Mouse (Mus musculus) MEL (cell line): ENCODE data around the gene Hdac4. TPM values are rescaled to one million over a fixed set of nuclear protein-coding genes. Genes with fewer than 3 reads are reported as not detected.

Experiments used
- DNase-seq: peaks from one replicate; pipeline ENCODE4 v3.0.0; 2011; ENCODE audit warnings: low read depth, low spot score
- H3K27ac ChIP-seq: 2 replicates; pipeline ENCODE4 v1.5.1; 2012; ENCODE audit warnings: low read depth, mild to moderate bottlenecking, control low read depth, low read length, moderate library complexity; ENCODE audit not compliant: control insufficient read depth
- H3K27me3 ChIP-seq, 2 experiments: fragments of 150-350 bp in 1 of 2; sonication (generic) in 1 of 2; 2 replicates each; pipeline ENCODE4 v1.6.1; 2012; ENCODE audit warnings: low read length in 2 of 2, mild to moderate bottlenecking in 2 of 2, improper control_type of control experiment in 1 of 2, moderate library complexity in 1 of 2; ENCODE audit not compliant: insufficient read depth in 2 of 2, control insufficient read depth in 1 of 2
- H3K36me3 ChIP-seq, 2 experiments: 2 replicates each; pipeline ENCODE4 v1.6.1; 2012 to 2014; ENCODE audit warnings: low read length in 2 of 2, improper control_type of control experiment in 1 of 2, inconsistent platforms in 1 of 2, mild to moderate bottlenecking in 1 of 2; ENCODE audit not compliant: insufficient read depth in 2 of 2, control insufficient read depth in 1 of 2
- H3K4me1 ChIP-seq, 2 experiments: fragments of 150-350 bp in 1 of 2; sonication (generic) in 1 of 2; 2 replicates each; pipeline ENCODE4 v1.6.1; 2012; ENCODE audit warnings: low read length in 2 of 2, improper control_type of control experiment in 1 of 2, mild to moderate bottlenecking in 1 of 2; ENCODE audit not compliant: insufficient read depth in 2 of 2, control insufficient read depth in 1 of 2
- H3K4me3 ChIP-seq, 2 experiments: fragments of 150-350 bp in 1 of 2; sonication (generic) in 1 of 2; 2 replicates each; pipeline ENCODE4 v1.5.1; 2012; ENCODE audit warnings: low read depth in 2 of 2, low read length in 2 of 2, mild to moderate bottlenecking in 2 of 2, moderate library complexity in 2 of 2, control low read depth in 1 of 2, improper control_type of control experiment in 1 of 2; ENCODE audit not compliant: control insufficient read depth in 1 of 2, insufficient read depth in 1 of 2
- H3K79me2 ChIP-seq: 2 replicates; pipeline ENCODE4 v1.6.1; 2012; ENCODE audit warnings: mild to moderate bottlenecking, low read length, moderate library complexity; ENCODE audit not compliant: control insufficient read depth, poor library complexity, insufficient read depth
- H3K9ac ChIP-seq: 2 replicates; pipeline ENCODE4 v1.6.1; 2012; ENCODE audit warnings: low read depth, mild to moderate bottlenecking, control low read depth, low read length, moderate library complexity; ENCODE audit not compliant: control insufficient read depth, poor library complexity, severe bottlenecking
- H3K9me3 ChIP-seq: fragments of 150-350 bp; sonication (generic); replicated peaks from 2 replicates; pipeline ENCODE4 v1.6.1; 2012; ENCODE audit warnings: mild to moderate bottlenecking, low read length, improper control_type of control experiment, moderate library complexity; ENCODE audit not compliant: insufficient read depth
- CHD2 ChIP-seq: IDR thresholded peaks from 2 replicates; pipeline ENCODE4 v1.6.1; 2011; ENCODE audit warnings: low read length, improper control_type of control experiment
- CTCF ChIP-seq, 3 experiments: IDR thresholded peaks in 2 of 3; conservative IDR thresholded peaks in 1 of 3; 2 replicates each; pipeline ENCODE4 v1.5.1; 2011 to 2012; ENCODE audit warnings: low read length in 3 of 3, low read depth in 2 of 3, mild to moderate bottlenecking in 2 of 3, improper control_type of control experiment in 1 of 3, inconsistent platforms in 1 of 3, mixed read lengths in 1 of 3, moderate library complexity in 1 of 3; ENCODE audit not compliant: control insufficient read depth in 1 of 3, insufficient read depth in 1 of 3, poor library complexity in 1 of 3, severe bottlenecking in 1 of 3
- ELF1 ChIP-seq: IDR thresholded peaks from 2 replicates; pipeline ENCODE4 v1.6.1; 2014; ENCODE audit warnings: low read depth, mild to moderate bottlenecking, inconsistent platforms, low read length, improper control_type of control experiment, moderate library complexity
- EP300 ChIP-seq, 2 experiments: IDR thresholded peaks; 2 replicates each; pipeline ENCODE4 v1.6.1; 2011; ENCODE audit warnings: improper control_type of control experiment in 2 of 2, low read length in 2 of 2, low read depth in 1 of 2, mild to moderate bottlenecking in 1 of 2
- ETS1 ChIP-seq: IDR thresholded peaks from 2 replicates; pipeline ENCODE4 v1.6.1; 2012; ENCODE audit warnings: low read depth, mild to moderate bottlenecking, inconsistent platforms, low read length, improper control_type of control experiment, moderate library complexity
- GABPA ChIP-seq: IDR thresholded peaks from 2 replicates; pipeline ENCODE4 v1.6.1; 2012; ENCODE audit warnings: low read depth, mild to moderate bottlenecking, inconsistent platforms, low read length, improper control_type of control experiment, moderate library complexity
- GATA1 ChIP-seq: IDR thresholded peaks from 2 replicates; pipeline ENCODE4 v1.6.1; 2011; ENCODE audit warnings: low read depth, low read length, improper control_type of control experiment
- HCFC1 ChIP-seq: IDR thresholded peaks from 2 replicates; pipeline ENCODE4 v1.6.1; 2012; ENCODE audit warnings: low read depth, mild to moderate bottlenecking, inconsistent platforms, low read length, improper control_type of control experiment, moderate library complexity
- JUND ChIP-seq: IDR thresholded peaks from 2 replicates; pipeline ENCODE4 v1.6.1; 2011; ENCODE audit warnings: low read depth, mild to moderate bottlenecking, improper control_type of control experiment, low read length
- MAFK ChIP-seq: IDR thresholded peaks from 2 replicates; pipeline ENCODE4 v1.6.1; 2011; ENCODE audit warnings: low read depth, mild to moderate bottlenecking, low read length, improper control_type of control experiment, borderline replicate concordance
- MAX ChIP-seq: IDR thresholded peaks from 2 replicates; pipeline ENCODE4 v1.6.1; 2011; ENCODE audit warnings: low read length, improper control_type of control experiment
- MXI1 ChIP-seq: IDR thresholded peaks from 2 replicates; pipeline ENCODE4 v1.6.1; 2011; ENCODE audit warnings: mild to moderate bottlenecking, low read depth, low read length, improper control_type of control experiment
- MYB ChIP-seq: IDR thresholded peaks from 2 replicates; pipeline ENCODE4 v1.6.1; 2011; ENCODE audit warnings: mild to moderate bottlenecking, low read depth, low read length, improper control_type of control experiment
- NRF1 ChIP-seq: IDR thresholded peaks from 2 replicates; pipeline ENCODE4 v1.6.1; 2014; ENCODE audit warnings: low read depth, mild to moderate bottlenecking, inconsistent platforms, low read length, improper control_type of control experiment, moderate library complexity; ENCODE audit not compliant: poor library complexity, insufficient read depth, severe bottlenecking
- POLR2AphosphoS5 ChIP-seq: IDR thresholded peaks from 2 replicates; pipeline ENCODE4 v1.6.1; 2012; ENCODE audit warnings: low read depth, borderline replicate concordance, mild to moderate bottlenecking, inconsistent platforms, low read length, moderate library complexity, mixed read lengths
- RAD21 ChIP-seq: IDR thresholded peaks from 2 replicates; pipeline ENCODE4 v1.6.1; 2011; ENCODE audit warnings: mild to moderate bottlenecking, low read depth, low read length, improper control_type of control experiment
- SMC3 ChIP-seq: IDR thresholded peaks from 2 replicates; pipeline ENCODE4 v1.6.1; 2011; ENCODE audit warnings: low read depth, low read length, improper control_type of control experiment
- TAL1 ChIP-seq: IDR thresholded peaks from 2 replicates; pipeline ENCODE4 v1.6.1; 2012; ENCODE audit warnings: mild to moderate bottlenecking, inconsistent platforms, low read length, moderate library complexity, mixed read lengths
- TBP ChIP-seq: IDR thresholded peaks from 2 replicates; pipeline ENCODE4 v1.8.0; 2011; ENCODE audit warnings: low read depth, low read length, improper control_type of control experiment
- UBTF ChIP-seq: IDR thresholded peaks from 2 replicates; pipeline ENCODE4 v1.6.1; 2012; ENCODE audit warnings: low read depth, mild to moderate bottlenecking, inconsistent platforms, low read length, improper control_type of control experiment, moderate library complexity, borderline replicate concordance; ENCODE audit not compliant: insufficient read depth
- USF1 ChIP-seq: IDR thresholded peaks from 2 replicates; pipeline ENCODE4 v1.6.1; 2014; ENCODE audit warnings: low read depth, mild to moderate bottlenecking, inconsistent platforms, low read length, improper control_type of control experiment, moderate library complexity
- ZKSCAN1 ChIP-seq: IDR thresholded peaks from 2 replicates; pipeline ENCODE4 v1.6.1; 2012; ENCODE audit warnings: low read depth, mild to moderate bottlenecking, inconsistent platforms, low read length, improper control_type of control experiment, moderate library complexity
- polyA plus RNA-seq, 2 experiments: library from polyadenylated mRNA; stranded (reverse) in 1 of 2; unstranded in 1 of 2; fragments of >175 nt in 1 of 2; fragments of >200 nt in 1 of 2; gene quantifications; 2 replicates each; pipeline versions ENCODE4 v1.2.1 to v1.2.4; 2012; ENCODE audit warnings: low replicate concordance in 2 of 2, low read depth in 1 of 2; ENCODE audit not compliant: insufficient read length in 2 of 2, insufficient read depth in 1 of 2, missing spikeins in 1 of 2
- total RNA-seq: library from RNA; depleted of rRNA; stranded (reverse); fragments of 300-350 nt; gene quantifications from 2 replicates; pipeline ENCODE4 v1.2.3, GENCODE M21; 2012

The Hdac4 gene
- total and polyA plus RNA-seq, 3 experiments: 11.0 to 19.5 (median 12.3) TPM

DNA sequence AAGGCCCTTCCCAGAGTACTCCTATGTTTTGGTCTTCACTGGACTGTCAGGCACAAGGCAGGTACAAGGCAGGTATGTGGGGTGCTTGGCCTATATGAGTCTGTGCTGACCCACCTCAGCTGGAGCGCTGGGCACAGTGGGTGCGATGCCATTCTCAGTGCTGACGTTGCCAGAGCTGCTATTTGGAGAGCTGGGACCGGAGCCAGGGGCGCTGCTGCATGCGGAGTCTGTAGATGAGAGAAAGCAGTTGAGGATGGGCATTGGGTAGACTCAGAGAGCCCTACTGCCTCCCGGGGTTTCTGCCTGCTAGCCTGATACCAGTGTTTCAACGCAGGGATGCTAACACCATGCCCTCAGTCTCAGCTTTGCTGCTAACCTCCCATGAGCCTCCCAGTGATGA, 208.1 kb downstream of the Hdac4 start:
- Histone ChIP-seq H3K9me3 (no peaks in the 10 kb centered on the region), H3K79me2 (no peaks in the 10 kb centered on the region), H3K9ac (no peak overlapping the region), H3K27ac (no peak overlapping the region), H3K4me1 (no peaks in the 10 kb centered on the region), H3K4me3 (no peak overlapping the region), H3K27me3 (no peaks in the 10 kb centered on the region), H3K36me3 (peaks cover 0 to 12% of the 10 kb centered on the region in 2 experiments; a peak in 2 of 4 replicates)
- TF ChIP-seq HCFC1: no peak
- no peak for TF ChIP-seq UBTF
- no peak for TF ChIP-seq CTCF (IDR thresholded peaks at IDR 0.05 in 2 of 3, conservative IDR thresholded peaks at IDR 0.05 in 1 of 3; ENCODE audit: control insufficient read depth in 1 of 3, insufficient read depth in 1 of 3, low read depth in 2 of 3, low read length in 3 of 3, poor library complexity in 1 of 3, severe bottlenecking in 1 of 3)
- TF ChIP-seq ZKSCAN1: no peak
- TF ChIP-seq ETS1: no peak
- TF ChIP-seq MYB: no peak
- TF ChIP-seq ELF1: no peak
- TF ChIP-seq TBP: no peak
- no peak for TF ChIP-seq MAFK
- TF ChIP-seq NRF1: no peak
- TF ChIP-seq JUND: no peak
- no peak for TF ChIP-seq USF1
- no peak for TF ChIP-seq RAD21
- TF ChIP-seq MXI1: no peak
- no peak for TF ChIP-seq TAL1
- TF ChIP-seq SMC3: no peak
- no peak for TF ChIP-seq MAX
- no peak for DNase-seq

DNA sequence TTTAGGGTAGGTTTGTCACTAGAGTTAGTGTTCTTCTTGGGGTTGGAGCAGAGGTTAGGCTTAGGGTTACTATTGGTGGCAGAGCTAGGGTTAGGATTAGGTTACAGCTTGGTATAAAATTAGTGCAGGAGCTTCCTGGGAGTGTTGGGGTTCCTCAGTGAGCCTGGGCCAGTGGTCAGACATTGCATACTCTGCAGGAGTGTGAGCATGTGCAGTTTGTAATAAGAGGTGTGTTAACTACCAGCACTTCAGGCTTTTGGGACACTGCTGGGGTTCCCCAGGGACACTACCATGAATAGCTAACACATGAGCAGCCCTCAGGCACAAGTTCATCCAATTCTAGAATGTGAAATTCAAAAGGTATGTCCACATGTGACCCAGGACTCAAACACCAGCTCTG, 209.7 kb downstream of the Hdac4 start:
- Histone ChIP-seq H3K9me3 (no peaks in the 10 kb centered on the region), H3K9ac (no peak overlapping the region), H3K79me2 (no peaks in the 10 kb centered on the region), H3K27me3 (no peaks in the 10 kb centered on the region), H3K4me3 (no peak overlapping the region), H3K4me1 (no peaks in the 10 kb centered on the region), H3K36me3 (peaks cover 0 to 10% of the 10 kb centered on the region in 2 experiments; a peak in 2 of 4 replicates), H3K27ac (no peak overlapping the region)
- TF ChIP-seq POLR2AphosphoS5 (no peak), GABPA (no peak), CHD2 (no peak), EP300 (IDR thresholded peaks at IDR 0.05; ENCODE audit: low read depth in 1 of 2, low read length in 2 of 2) (no peak), GATA1 (no peak)
- DNase-seq: no peak
